In genomic region chr2:153151926-153152665, GRCm38 (mm10) we compare ENCODE assay signal across 15 mouse cellular contexts. TPM values are rescaled to one million over a fixed set of nuclear protein-coding genes. Genes with fewer than 3 reads are reported as not detected.
DNase-seq lines count a peak whose midpoint lies in the region; ATAC-seq lines count a peak whose summit lies in the region.
"Had no signal": no experiment of that assay in that cellular context is flagged by ENCODE, and none has a peak within 500 bp of the region (broad histone marks: within the 10 kb centered on the region; RNA-seq: fewer than 3 reads in every experiment).

No protein-coding gene starts in this region.

- peak; percentile 22 to 30; a peak in 3 of 4 replicates for ATAC-seq in hematopoietic stem cell, adult 5-6 weeks (replicated peaks in 1 of 2; ENCODE audit: insufficient read depth in 1 of 2, low FRiP score in 2 of 2, low TSS enrichment in 1 of 2, low read depth in 1 of 2, poor library complexity in 2 of 2, severe bottlenecking in 2 of 2)
- ATAC-seq: hindbrain, postnatal 0 days; midbrain, embryonic 15.5 days had no signal

- DNase-seq in cerebellum, adult 18-20 months: peak; percentile 38 to 45
- no peak for DNase-seq in cerebellum, postnatal 4 days (ENCODE audit: low spot score in 2 of 2)
- DNase-seq in CD4-positive helper T cell, adult 2 months (ENCODE audit: low read depth, low spot score): peak; percentile 35
- peak; percentile 49 for DNase-seq in cerebellum, adult 9-11 months
- DNase-seq in kidney, postnatal 10 days: no peak
- DNase-seq in thymus, postnatal 4 days: no peak
- DNase-seq in thymus, postnatal 10 days (ENCODE audit: low spot score in 2 of 2): no peak
- DNase-seq: gastrocnemius, adult 2 months; heart, postnatal 36 days; kidney, adult 8-10 months; kidney, postnatal 25 days; thymus, adult 2 months had no signal

RNA-seq across cellular contexts. Expression of gene Tm9sf4, which starts 9.0 kb away (rescaled TPM):
- total RNA-seq in hematopoietic stem cell, adult 5-6 weeks (2017): 62.0 and 83.4 TPM in 2 replicates

RNA-seq across cellular contexts. Expression of gene Hck, which starts 43.8 kb away (rescaled TPM):
- 9.0 and 26.3 TPM in 2 replicates for total RNA-seq in hematopoietic stem cell, adult 5-6 weeks (2017)

Comparison
In these comparisons a context has a peak if more than half of its experiments do, and no peak if none do; other contexts are left out.
1. DNase-seq: peak in cerebellum, adult 18-20 months (2 of 2), CD4-positive helper T cell, adult 2 months (single experiment) and cerebellum, adult 9-11 months (single experiment); none in cerebellum, postnatal 4 days (0 of 2), kidney, postnatal 10 days (single experiment), thymus, postnatal 4 days (single experiment) and thymus, postnatal 10 days (0 of 2).